Mouse (Mus musculus) layer of hippocampus, adult 11-12 months (tissue): ENCODE results near the gene Arhgef17.

Experiments
- DNase-seq: peaks from one replicate; pipeline ENCODE4 v3.0.0; 2022; ENCODE audit warnings: low spot score

Gene Arhgef17

DNA sequence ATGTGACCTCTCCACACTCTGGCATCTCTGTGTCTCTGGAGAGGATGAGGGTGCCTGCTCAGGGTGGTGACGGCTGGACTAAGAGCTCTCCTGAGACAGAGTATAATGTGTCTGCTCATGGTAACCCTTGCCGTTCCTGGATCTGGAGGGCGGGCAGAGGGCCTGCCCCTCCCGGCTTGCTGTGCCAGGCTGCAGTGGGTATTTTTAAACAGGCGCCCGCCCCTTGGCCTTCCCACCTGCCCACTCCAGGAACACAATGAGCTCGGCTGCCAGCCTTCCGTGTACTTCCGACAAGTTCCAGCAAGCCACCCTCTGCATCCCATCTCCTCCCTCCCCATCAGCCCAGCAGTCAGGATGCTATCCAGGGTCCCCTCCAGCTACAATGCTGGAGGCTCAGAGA, 20.1 kb downstream of the Arhgef17 start:
- DNase-seq = no peak

DNA sequence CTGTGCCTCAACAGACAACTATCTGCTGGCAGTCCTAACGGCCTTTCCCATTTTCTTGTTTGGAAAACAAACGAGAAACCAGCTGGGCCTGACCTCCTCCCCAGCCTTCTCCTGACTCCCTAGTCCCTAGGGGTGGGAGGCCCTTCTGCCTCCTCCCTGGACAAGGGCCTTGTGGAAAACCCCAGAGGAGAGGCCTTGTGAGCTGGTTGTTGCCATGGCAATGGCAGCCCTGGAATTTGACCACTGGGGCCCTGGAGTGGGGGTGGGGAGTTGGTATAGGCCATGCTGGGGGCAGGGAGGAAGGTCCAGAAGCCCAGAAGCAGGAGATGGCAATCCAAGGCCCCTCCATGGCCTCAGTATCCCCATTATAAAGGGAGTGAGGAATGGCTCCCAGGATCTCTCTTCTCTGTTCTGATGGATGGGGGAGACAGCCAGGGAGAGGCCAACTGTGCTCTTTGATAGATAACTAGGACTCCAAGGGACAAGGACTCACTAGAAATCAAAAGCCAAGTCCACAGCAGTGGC, 20.6 kb downstream of the Arhgef17 start:
- no peak for DNase-seq

DNA sequence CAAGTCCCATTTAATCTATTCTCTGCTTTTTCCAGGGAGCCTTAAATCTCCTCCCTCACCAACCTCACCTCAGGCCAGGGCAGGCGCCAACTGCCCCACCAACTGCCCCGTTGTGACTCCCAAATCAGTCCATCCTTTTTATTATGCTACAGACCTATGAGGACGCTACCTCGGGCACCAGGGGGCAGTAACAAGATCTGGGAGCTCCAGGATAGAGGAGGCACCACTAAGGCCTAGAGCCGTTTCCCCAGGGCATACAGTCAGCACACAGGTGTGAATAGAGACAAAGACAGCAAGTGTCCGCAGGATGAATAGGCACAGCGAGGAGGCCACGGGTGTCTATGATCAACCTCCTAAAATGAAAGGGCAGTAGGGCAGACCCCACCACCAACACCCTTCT, 23.3 kb downstream of the Arhgef17 start:
- no peak for DNase-seq

DNA sequence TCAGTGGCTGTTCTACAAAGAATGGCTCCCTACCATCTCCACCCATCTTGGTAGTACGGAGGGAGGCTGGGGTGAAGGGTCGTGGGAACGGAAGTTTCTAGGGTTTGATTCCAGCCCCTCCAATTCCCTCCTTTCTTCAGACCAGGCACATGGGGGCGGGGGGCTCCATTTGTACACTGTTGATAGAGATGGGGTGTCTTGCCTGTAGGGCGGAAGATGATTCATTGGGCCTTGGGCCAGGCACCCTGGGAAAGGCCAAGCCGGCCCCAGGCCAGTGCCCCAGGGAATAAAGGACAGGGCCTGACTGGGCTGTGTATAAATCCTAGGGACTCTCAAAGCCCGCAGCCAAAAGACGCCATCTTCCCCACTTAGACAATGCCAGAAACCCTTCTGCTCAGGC, 23.8 kb downstream of the Arhgef17 start:
- DNase-seq = no peak

DNA sequence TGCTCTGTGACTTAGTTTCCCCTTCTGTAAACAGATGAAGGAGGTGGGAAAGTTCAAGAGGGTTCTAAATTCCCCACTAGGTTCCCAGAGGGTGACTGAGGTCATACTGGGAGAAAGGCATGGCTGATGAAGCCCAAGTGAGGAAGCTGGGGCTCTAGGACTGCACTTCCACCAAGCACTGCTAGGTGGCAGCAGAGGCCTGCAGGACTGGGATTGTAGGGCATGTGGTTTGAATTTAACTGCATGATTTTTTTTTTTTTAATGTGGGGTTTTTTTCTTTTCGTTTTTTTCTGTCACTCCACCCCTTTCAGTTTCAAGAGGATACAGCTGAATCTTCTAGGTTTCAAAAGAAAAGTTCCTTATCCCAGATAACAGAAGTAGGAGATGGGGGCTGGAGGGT, 24.7 kb downstream of the Arhgef17 start:
- peak; percentile 85 for DNase-seq

DNA sequence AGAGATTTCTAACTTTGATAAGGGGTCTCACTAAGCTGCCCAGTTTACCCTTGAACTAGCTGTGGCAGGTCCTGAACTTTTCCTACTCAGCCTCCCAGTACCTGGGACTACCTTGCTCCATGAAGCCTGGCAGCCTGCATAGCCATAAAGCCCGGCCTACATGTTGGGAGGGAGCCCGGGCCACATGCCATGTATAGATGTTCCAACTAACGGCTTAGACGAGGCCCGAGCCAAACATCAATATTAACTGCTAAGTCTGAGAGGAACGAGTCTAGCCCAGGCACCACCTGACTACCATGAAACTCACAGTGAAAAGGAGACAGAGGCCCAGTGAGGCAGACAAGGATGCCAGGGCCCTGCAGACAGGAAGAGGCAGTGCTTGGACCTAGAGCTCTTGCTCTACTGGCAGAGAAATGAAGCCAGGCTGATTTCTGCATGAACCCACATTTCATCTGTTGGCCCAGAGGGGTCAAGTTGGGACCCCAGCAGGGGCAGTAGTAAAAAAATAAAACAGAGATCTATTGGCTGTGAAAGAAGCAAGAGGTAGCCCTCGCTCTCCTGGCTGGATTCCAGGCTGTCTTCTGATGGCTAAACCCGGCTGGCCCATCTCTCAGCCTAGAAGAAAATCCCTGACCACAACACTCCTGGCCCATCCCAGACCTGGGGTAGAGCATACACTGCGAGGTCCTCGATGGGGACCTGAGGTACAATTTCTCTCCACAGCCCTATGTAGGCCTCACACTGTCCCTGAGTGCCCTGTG, 25.7 kb downstream of the Arhgef17 start:
- DNase-seq = no peak

DNA sequence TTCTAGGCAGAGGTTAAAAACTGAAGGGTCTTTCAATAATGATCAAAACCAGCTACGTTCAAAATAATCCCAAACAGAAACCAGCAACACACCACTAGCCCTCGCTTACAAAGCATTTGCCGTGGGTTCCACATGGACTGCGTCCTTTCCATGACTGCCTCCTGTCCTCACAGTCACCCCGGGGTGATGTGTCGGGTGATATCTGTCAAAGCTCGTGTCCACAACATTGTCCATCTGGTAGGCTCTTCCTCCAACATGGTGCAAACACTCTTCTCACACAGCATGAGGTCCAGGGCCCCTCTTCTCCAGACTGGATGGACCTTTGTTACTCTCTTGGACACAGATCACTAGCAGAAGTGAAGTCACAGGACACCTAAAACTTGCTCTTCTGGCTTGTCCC, 26.9 kb downstream of the Arhgef17 start:
- no peak for DNase-seq

DNA sequence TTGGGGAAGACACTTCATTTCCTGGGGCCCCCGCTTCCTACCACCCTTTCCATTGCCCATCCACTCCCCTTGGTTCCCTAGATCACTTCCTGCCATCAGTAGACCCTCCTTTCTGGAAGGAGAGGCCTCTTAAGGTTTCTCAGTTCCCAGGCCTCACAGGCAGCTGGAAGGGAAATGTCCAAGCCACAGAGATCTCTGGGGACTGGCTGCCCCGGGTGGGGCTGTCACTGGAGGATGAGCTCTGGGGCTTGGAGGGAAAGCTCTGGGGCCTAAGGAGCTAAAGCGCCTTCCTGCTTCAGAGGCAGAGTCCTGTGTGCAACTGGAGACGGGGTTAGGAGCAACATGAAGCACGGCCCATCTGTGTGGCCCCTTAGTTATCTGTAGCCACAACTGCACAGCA, 27.3 kb downstream of the Arhgef17 start:
- no peak for DNase-seq

DNA sequence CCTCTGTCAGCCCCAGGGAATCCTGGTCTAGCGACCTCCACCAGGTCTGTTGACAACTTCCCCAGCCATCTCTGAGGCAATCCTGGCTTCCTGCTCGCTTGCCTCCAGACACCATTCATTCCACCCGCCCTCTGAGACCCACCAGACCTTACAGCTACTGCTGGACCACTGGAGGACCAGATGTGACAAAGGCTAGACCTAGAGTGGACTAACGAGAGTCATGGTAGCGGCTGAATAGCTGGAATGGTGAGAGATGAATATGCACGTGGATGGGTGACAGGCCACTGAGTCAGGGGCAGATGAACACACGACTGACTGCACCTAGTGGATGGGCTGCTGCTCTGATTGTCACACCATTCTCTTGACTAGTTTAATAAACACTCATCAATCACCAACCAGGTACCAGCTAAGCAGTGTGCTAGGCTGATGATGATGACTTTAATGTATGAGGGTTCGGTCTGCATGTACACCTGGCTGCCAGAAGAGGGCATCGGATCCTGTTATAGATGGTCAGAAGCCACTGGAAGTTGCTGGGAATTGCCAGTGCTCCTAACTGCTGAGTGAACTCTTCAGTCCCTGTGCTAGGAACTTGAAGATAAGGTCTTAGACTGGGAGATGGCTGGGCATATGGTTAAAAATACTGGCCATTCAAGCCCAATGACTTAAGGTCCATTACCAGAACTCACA, 29.3 kb downstream of the Arhgef17 start:
- DNase-seq = no peak

DNA sequence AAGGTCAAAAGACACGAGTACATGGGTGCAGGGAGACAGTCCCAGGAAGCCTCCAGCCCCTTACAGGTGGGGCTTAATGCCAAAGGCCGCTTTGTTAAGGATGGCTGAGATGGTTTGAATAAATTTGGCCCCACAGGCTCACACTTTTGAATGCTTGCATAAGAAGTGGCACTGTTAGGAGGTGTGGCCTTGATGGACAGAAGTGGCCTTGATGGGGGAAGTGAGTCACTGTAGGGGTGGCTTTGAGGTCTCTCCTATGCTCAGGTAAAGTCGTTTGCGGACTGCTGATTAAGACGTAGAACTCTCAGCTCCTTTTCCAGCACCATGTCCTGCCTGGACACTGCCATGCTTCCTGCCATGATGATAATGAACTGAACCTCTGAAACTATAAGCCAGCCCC, 34.1 kb downstream of the Arhgef17 start:
- DNase-seq = no peak

DNA sequence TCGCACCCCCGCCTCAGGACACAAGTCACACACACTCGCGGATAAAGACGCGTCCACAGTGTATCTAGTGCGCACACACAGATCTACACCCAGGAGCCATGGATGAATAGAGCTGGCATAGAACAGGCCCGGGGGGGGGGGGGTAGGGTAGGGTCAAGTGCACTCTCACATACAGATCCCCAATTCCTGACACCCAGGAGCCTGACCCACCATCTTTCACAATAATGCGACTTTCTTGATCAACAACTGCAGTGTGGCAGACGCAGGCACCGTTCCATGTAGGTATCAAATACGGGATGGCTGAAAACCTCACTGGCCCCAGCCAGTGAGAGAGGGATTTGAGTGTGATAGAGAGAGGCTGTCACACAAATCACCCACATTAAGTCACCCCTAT, 37.1 kb downstream of the Arhgef17 start:
- no peak for DNase-seq

DNA sequence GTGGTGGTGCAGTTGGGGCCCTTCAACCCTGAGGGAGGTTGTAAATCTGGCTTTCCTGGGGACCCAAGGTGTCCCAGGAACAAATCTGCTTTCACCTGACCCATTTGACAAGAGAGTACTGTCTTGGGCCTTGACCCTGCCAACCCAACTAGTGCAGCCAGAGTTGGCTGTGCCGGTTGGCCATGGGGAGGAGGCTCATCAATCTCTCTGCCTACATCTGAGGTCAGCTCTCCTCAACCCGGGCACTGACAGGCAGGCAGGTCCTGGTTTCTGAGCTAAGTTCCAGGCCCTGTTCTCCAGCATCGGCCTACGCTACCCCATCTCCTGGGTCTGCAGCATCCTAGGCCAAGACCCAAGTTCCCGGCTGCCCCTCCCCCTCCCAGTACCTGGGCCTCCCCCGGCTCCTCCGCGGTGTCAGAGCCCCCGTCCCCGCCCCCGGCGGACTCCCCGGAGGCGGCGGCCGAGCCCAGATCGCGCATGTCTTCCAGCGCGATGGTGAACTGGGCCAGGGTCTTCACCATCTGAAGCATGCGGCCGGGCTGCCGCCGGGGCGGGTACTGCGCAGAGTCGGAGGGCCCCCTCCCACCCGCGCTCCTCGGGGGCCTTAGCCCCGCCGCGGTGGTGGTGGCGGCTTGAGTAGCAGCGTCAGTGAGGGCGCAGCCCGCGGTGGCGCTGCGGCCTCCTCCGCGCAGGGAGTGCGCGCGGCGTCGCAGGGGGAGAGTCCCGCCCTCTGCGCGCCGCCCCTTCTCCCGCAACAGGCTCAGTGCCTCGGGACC, 37.7 kb downstream of the Arhgef17 start:
- peak; percentile 61 for DNase-seq

DNA sequence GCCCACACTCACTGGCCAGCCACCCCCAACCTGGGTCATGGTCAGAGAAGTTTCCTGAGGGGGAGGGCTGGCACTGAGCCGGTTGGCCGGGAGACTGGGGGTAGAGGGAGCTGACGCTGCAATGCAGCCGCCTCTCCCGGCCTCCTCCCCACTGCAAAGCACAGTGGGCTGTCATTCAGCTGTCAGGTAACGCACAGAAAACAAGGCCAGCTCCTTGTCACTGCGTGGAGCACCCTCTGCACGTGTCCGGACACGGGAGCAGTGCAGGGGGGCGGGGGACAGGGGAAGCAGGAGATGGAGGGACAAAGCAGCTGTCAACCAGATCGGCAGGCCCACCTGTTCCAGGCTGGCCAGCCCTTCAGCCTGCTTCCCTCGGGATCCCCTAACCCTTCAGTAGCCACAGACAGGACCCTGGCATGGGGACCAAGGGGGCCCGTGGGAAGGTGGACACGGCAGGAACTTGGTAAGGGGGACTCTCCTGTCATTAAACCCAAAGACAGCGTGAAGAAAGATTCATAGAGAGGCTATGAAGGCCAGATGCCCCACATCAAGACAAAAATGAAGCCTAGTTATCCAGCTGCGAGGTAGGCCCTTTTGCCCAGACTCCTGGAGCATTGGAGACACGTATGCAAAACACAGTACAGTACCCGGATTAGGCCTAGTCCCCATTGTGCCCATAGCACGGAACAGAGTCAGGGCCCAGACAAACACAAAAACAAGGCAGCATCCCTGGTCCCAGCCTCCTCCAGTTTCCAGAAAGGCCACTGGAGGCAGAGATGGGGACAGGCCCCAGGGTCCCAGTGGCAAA, 38.5 kb downstream of the Arhgef17 start:
- peak; percentile 43 for DNase-seq

DNA sequence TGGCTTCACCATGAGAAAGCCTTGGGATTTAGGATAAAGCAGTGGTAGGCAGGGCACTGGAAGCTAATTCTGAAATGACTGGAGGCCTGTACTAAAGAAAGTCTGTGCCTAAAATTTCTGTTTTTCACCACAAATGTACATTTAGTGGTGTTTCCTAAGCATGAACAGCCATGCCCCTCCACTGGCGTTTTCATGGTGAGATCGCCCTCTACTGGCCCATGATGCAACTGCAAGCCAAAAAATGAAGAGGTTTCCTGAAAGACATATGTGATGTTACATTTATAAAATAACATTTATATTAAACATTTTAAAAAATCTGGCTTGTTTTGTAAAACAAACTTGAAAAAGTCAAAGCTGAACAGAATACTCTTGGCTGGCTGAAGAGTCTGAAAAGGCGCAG, 45.4 kb downstream of the Arhgef17 start:
- peak; percentile 62 for DNase-seq

DNA sequence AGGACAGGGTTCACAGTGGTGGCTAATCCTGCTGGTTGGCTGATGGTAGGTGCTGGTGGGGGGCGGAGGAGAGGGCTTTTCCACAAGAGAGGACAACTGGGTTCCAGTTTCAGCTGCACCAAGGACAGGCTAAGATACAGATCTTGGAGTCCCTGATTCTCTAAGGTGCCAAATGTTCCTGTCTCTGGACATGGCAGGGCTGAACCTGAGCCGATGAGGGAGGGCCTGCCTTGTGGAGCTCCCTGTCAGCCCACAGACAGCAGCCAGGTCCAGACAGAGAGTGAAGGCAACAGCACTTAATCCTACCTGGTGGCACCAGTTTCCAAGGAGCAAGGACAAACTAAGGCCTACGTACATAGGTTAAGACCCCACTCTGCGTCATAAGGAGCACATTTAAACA, 47.4 kb downstream of the Arhgef17 start:
- DNase-seq = no peak

DNA sequence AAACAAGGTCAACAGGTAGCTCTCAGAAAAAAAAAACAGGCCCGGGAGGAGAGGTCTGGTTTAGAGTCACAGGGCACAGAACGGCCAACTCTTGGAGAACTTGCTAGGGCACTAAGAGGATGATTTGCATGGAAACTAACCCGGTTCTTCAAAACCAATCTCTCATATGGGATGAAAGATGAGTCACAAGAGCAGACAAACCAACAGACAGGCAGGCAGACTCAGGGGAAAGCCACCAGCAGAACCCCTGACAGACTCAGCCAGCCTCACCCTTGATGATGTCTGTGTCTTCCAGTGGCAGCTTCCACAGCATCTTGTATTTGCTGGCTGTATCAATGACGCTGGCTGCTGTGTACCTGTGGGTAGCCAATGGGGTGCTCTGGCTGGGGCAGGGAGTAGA, 50.0 kb downstream of the Arhgef17 start:
- no peak for DNase-seq

DNA sequence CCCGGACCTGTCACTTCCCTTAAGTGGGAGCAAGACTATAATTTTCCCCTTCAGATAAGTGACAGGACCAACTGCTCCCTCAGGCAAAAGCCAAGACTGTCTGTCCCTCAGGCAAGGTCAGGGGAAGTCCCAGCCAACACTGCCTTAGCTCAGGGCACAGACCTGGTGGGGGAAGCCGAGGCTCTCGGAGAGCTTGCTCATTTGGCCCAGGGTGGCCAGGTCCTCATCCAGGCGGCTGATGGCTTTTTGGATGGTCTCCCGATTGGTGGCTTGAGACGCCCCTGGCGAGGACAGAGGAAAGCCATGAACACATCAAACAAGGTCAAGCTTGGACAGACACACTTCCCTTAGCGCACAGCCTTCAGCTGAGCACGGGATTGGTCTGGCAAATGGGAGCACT, 50.4 kb downstream of the Arhgef17 start:
- no peak for DNase-seq

DNA sequence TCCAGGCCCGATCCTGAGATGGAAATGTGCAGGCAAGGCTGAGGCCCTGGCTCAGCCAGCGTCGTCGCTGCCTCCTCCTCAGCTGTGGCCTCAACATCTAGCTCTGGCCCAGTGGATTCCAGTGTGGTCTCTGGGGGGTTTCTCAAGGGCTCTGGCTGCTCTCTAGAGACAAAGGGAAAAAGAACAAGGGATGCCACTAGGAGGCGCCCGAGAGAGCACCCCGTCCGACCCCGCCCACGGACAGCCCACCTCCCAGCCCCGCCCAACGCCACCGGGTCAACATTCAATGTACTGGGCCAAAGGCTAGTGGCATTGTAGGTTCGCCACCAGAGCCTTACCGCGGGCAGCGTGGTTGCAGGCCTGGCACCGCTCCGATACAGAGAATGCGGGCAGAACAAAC, 52.3 kb downstream of the Arhgef17 start:
- DNase-seq = peak; percentile 61

DNA sequence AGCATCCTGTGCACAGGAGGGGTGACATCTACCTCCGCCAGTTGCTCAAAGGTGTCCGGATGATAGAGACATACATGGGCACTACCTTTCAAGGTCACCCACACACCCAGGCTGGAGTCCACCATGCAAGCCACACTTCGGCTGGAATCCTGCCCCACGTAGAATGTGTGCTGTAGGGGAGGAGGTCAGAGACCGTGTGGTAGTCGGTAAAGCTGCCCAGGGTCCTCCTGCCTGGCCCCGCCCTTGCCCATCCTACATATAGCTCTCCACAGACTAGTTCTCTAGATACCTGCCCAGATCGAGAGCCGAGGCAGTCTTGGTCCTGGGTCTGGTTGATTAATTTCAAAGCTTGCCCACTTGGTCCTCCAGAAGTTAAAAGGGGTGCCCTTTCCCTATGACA, 55.1 kb downstream of the Arhgef17 start:
- DNase-seq = no peak

DNA sequence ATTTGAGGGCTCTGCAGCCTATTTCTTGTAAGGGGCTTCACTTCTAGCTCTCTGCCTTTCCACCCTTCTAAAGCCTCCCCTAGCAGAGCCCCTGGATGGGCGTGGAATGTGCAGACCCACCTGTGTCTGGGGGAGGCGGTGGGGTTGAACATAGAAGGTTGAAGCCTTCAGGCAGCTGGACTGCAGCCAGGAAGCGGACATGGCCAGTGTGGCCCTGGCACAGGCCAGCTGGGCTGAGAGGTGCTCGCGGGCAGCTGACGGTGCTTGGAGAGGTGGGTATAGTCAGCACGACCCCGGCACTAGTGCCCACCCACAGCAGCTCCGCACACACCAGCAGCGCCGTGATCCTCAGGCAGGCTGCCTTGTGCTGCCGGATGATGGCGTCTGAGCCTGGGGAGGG, 55.6 kb downstream of the Arhgef17 start:
- DNase-seq = no peak

DNA sequence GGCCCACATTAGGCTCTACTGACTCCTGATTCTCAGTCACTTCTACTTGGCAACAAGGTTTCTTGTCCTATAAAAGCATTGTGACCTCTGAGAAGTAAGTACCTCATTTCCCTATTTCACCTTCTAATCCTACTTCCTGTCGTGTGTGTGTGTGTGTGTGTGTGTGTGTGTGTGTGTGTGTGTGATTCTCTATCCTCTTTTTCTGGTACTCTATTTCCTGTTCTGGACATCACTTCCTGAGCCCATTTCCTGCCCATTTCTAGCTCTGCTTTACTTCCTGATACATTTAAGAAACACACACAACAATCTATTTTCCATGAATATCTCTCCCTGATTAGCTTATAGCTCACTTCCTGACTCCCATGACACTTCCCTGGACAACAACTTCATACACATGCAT, 56.1 kb downstream of the Arhgef17 start:
- DNase-seq = no peak

DNA sequence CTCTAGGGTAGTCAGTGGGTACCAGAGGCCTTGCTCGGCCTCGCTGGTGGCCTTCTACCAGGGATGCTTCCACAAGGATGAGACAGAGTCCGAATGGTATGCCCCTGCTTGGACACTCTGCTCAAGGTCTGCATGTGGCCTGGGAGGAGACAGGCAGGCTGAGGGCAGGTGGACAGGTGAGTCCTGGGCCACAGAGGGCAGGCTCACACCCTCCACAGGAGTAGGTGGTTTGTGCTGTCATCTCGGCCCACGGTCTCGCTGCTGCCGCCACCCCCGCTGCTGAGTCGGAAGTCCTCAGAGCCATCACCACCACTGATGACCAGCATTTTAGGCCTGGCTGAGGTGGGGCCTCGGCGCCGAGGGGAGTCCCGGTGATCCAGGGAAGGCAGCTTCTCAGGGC, 58.7 kb downstream of the Arhgef17 start:
- DNase-seq = no peak
